Mouse (Mus musculus) embryonic facial prominence, embryonic 14.5 days (tissue): ENCODE data around the gene Myh7b. TPM values are rescaled to one million over a fixed set of nuclear protein-coding genes. Genes with fewer than 3 reads are reported as not detected.
"Not testable (repeated sequence)": the region's sequence is repeated elsewhere in the genome, so short reads cannot be mapped to it uniquely, and the experiment has no call there.

Experiments used
- ATAC-seq: fragments of 200-750 bp; cut with Nextera tagmentation; 2 replicates; pipeline ENCODE4 v1.8.0; 2017; ENCODE audit warnings: low read depth, moderate number of reproducible peaks, moderate TSS enrichment
- DNase-seq: peaks from one replicate; pipeline ENCODE4 v3.0.0-alpha.2; 2015; ENCODE audit warnings: low spot score
- H3K27ac ChIP-seq: fragments of 300-500 bp; sonication (generic); replicated peaks from 2 replicates; pipeline ENCODE4 v1.5.1; 2014; ENCODE audit warnings: low read depth, mild to moderate bottlenecking, low read length, moderate library complexity
- H3K27me3 ChIP-seq: fragments of 300-500 bp; sonication (generic); replicated peaks from 2 replicates; pipeline ENCODE4 v1.6.1; 2014; ENCODE audit warnings: low read length; ENCODE audit not compliant: control insufficient read depth, insufficient read depth
- H3K36me3 ChIP-seq: fragments of 300-500 bp; sonication (generic); 2 replicates; pipeline ENCODE4 v1.6.1; 2014; ENCODE audit warnings: low read length, mixed read lengths; ENCODE audit not compliant: control insufficient read depth, insufficient read depth
- H3K4me1 ChIP-seq: fragments of 300-500 bp; sonication (generic); 2 replicates; pipeline ENCODE4 v1.6.1; 2014; ENCODE audit warnings: antibody characterized with exemption, low read length; ENCODE audit not compliant: control insufficient read depth, insufficient read depth
- H3K4me2 ChIP-seq: fragments of 300-500 bp; sonication (generic); 2 replicates; pipeline ENCODE4 v1.6.1; 2014; ENCODE audit warnings: low read depth, mild to moderate bottlenecking, low read length, moderate library complexity, mixed read lengths
- H3K4me3 ChIP-seq: fragments of 300-500 bp; sonication (generic); 2 replicates; pipeline ENCODE4 v1.5.1; 2014; ENCODE audit warnings: low read depth, mild to moderate bottlenecking, low read length
- H3K9ac ChIP-seq: fragments of 300-500 bp; sonication (generic); 2 replicates; pipeline ENCODE4 v1.6.1; 2014; ENCODE audit warnings: low read depth, mild to moderate bottlenecking, low read length, moderate library complexity, mixed read lengths
- H3K9me3 ChIP-seq: fragments of 300-500 bp; sonication (generic); 2 replicates; pipeline ENCODE4 v1.6.1; 2016; ENCODE audit warnings: low read length; ENCODE audit not compliant: control insufficient read depth
- WGBS: fragments of 180-500 bp; shearing (Covaris S2); extraction: QIAGEN DNeasy Blood & Tissue Kit; methylation state at CpG from one replicate; pipeline ENCODE4 v1.1.7; 2014; 5-methylcytosine and 5-hydroxymethylcytosine counted together
- polyA plus RNA-seq: library from polyadenylated mRNA; unstranded; fragments of >200 nt; fragmentation: Nextera tagmentation; extraction: Ambion mirVana; gene quantifications from 2 replicates; pipeline ENCODE4 v1.2.1, GENCODE M21; 2014

The Myh7b gene
- polyA plus RNA-seq, 1 experiment from 2014 or later, result 4.6 TPM

DNA sequence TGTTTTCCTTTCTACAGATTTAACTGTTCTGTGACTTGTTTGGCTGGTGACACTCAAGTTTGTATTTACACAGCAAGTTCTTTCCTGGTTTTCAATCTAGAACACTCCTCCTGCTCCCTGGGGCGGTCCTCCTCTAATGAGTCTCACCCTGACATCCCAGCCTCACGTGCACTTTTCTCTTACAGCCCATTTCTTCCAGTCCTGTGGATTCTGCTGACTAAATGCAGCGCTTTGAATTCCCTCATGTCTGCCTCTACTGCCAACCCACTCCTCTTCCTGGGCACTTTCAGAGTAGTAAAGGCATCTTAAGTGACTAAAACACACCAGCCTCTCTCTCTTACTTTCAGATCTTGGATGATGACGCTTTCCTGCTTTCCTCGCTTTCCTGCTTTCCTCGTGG lies 19.3 kb upstream of the Myh7b start:
- DNase-seq, result no peak
- Histone ChIP-seq H3K9me3 (no peaks in the 10 kb centered on the region), H3K27ac (peak overlapping the region; percentile 88), H3K4me2 (peak overlapping the region; percentile 79), H3K9ac (peak overlapping the region; percentile 88), H3K4me1 (peaks cover 10% of the 10 kb centered on the region), H3K36me3 (no peaks in the 10 kb centered on the region), H3K27me3 (no peaks in the 10 kb centered on the region), H3K4me3 (peak overlapping the region; percentile 72)
- WGBS, result 3% methylated on average over 6 of the region's 6 CpGs
- no peak for ATAC-seq

DNA sequence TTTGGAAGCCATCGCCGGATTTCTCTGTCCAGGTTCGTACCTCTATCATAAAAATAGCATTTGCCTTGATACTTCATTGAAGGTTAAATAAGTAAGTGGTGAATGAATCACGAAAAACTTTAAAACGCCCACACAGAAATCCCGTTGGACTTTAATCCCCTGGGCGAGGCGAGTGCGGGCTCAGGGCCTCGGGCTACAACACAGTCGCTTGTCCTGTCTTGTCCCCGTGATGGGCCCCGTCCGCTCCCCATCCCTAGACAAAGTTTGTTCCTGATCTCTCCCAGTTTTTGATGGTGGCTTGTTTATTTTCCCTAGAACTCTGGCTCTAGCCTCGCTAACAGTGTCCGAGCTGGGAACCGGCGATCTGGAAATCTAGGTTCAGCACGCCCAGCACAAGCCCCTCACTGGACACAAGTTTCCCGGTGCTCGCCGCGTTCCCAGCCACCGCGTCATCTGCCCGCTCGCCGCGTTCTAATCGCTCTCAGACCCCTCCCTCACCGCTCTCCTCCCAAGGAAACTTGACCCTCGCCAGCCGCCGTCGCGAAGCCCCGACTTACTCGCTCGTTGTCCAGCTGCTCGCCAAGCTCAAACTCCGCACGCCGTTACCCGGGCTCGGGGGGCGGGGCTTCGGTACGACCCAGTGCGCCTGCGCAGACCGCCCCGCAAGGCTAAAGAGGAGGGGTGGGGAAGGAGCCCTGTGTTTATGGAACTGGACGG lies 18.7 kb upstream of the Myh7b start, which contains the start of gene Gss:
TSS of gene Gss (minus strand) at position 674 of the 717 bp plus-strand sequence.
- Histone ChIP-seq H3K4me2 (peak within 1 kb of the TSS; percentile 79), H3K4me1 (peaks cover 10% of the 10 kb centered on the region), H3K4me3 (peak within 1 kb of the TSS; percentile 72), H3K36me3 (no peaks in the 10 kb centered on the region), H3K27me3 (no peaks in the 10 kb centered on the region), H3K9ac (peak within 1 kb of the TSS; percentile 88), H3K27ac (peak within 1 kb of the TSS; percentile 88), H3K9me3 (no peaks in the 10 kb centered on the region)
- ATAC-seq (peak; percentile 95), DNase-seq (peak; percentile 98)
- 0% methylated on average over 38 of the region's 53 CpGs for WGBS

- H3K9ac ChIP-seq, result peak overlapping the region; percentile 88
- WGBS, result 0% methylated on average over 9 of the region's 9 CpGs
- H3K4me2 ChIP-seq, result peak overlapping the region; percentile 79
- no peaks in the 10 kb centered on the region for H3K27me3 ChIP-seq
- DNase-seq (no peak), ATAC-seq (no peak)
- H3K4me1 ChIP-seq, result peaks cover 10% of the 10 kb centered on the region
- H3K36me3 ChIP-seq, result no peaks in the 10 kb centered on the region
- no peak overlapping the region for H3K27ac ChIP-seq
- H3K4me3 ChIP-seq, result peak overlapping the region; percentile 72
- H3K9me3 ChIP-seq, result no peaks in the 10 kb centered on the region
Measured at GRCm38 (mm10) chr2:155592854-155593283, 18.1 kb upstream of the Myh7b start.

DNA sequence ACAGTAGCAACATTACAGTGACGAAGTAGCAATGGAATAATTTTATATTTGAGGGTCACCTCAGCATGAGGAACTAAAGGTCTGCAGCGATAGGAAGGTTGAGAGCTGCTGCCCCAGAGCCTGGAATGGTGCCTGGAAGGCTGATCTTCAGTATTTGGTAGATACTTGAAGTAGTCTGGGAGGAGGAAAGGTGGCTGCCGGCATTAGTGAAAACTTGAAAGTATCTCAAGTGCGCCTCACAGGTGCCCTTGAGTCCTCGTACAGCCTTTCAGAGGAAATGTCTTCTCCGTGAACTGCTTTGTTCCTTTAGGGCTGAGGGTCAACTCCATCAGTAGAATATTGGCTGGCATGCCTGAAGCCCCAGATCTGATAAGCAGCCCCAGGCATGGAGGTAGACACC lies 15.5 kb upstream of the Myh7b start:
- no peaks in the 10 kb centered on the region for H3K36me3 ChIP-seq
- ATAC-seq, result no peak
- DNase-seq, result no peak
- H3K9ac ChIP-seq, result no peak overlapping the region
- no peak overlapping the region for H3K4me2 ChIP-seq
- no peaks in the 10 kb centered on the region for H3K27me3 ChIP-seq
- no peak overlapping the region for H3K4me3 ChIP-seq
- peaks cover 10% of the 10 kb centered on the region for H3K4me1 ChIP-seq
- H3K9me3 ChIP-seq, result no peaks in the 10 kb centered on the region
- 74% methylated on average over 6 of the region's 6 CpGs for WGBS
- no peak overlapping the region for H3K27ac ChIP-seq

DNA sequence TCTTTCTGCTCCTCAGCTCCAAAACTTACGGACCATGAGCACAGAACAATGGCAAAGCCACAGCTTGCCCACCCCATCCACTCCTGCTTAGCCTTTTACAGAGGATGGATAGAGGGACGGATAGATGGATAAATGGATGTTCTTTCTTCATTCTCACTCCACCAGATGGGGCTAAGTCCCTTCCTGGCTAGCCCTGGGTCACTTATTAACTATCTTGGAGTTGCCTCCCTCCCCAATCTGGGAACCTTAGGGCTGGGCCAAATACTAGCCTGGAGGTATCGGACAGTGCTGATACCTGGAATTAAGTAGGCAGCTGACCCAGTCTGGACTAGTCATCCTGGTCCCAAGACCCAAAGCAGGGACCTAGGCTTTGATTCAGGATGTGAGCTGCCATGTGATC lies 7.3 kb upstream of the Myh7b start:
- no peak overlapping the region for H3K4me2 ChIP-seq
- H3K9me3 ChIP-seq, result no peaks in the 10 kb centered on the region
- H3K4me1 ChIP-seq, result no peaks in the 10 kb centered on the region
- ATAC-seq (no peak), DNase-seq (no peak)
- H3K9ac ChIP-seq, result no peak overlapping the region
- H3K36me3 ChIP-seq, result no peaks in the 10 kb centered on the region
- 63% methylated on average over 3 of the region's 3 CpGs for WGBS
- H3K27me3 ChIP-seq, result no peaks in the 10 kb centered on the region
- H3K4me3 ChIP-seq, result no peak overlapping the region
- H3K27ac ChIP-seq, result no peak overlapping the region

DNA sequence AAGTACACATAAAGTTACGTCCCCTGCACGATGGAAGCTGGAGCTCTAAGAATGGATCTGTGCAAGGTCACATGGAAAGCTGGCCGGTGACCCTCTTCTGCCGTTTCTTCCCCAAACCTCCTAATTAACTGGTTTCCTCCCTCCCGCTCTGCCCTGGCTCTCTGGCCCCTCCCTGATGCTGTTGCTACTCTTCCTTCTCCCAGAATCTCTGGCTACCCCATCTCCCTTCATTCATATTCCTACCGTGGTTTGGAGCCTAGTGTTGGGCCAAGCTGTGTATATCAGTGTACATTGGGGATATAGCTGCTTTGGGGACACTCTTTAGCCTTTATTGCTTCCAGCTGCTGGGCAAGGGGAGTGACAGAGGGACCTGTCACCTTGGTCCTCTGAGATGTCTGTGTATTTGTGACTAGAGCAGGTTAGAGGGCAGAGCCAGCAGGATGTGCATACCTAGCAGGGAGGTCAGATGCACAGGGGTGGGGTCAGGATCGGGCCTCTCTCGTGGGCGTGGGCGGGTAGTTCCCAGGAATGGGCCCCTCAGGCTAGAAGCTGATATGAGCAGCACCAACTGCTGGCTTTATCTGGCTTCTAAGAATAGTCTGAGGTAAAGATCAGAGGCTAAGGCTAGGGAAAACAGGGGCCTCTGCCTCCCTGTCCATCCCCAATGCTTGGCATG lies 6.3 kb upstream of the Myh7b start:
- 22% methylated on average over 8 of the region's 10 CpGs for WGBS
- ATAC-seq, result no peak
- Histone ChIP-seq H3K27ac (no peak overlapping the region), H3K36me3 (no peaks in the 10 kb centered on the region), H3K4me3 (no peak overlapping the region), H3K27me3 (no peaks in the 10 kb centered on the region), H3K9ac (no peak overlapping the region), H3K4me1 (no peaks in the 10 kb centered on the region), H3K9me3 (no peaks in the 10 kb centered on the region), H3K4me2 (no peak overlapping the region)
- no peak for DNase-seq

DNA sequence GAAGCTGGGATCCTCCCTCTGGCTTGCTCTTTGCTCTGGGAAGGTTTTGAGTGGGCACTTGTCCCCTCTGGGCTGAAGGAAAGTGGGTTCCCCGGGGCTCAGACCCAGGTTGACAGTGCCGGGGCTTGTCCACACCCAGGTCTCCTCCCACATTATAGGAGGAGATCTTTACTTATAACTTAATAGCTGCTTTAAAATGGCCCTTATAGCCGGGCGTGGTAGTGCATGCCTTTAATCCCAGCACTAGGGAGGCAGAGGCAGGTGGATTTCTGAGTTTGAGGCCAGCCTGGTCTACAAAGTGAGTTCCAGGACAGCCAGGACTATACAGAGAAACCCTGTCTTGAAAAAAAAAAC lies 5.8 kb upstream of the Myh7b start:
- not testable (repeated sequence) for H3K4me2 ChIP-seq, H3K27me3 ChIP-seq, H3K27ac ChIP-seq, H3K4me1 ChIP-seq, H3K4me3 ChIP-seq, DNase-seq, H3K36me3 ChIP-seq, H3K9ac ChIP-seq, ATAC-seq, H3K9me3 ChIP-seq
- WGBS, result 71% methylated on average over 4 of the region's 4 CpGs

- Histone ChIP-seq H3K27ac (no peak overlapping the region), H3K4me2 (no peak overlapping the region), H3K27me3 (no peaks in the 10 kb centered on the region), H3K4me3 (no peak overlapping the region), H3K9ac (no peak overlapping the region), H3K4me1 (no peaks in the 10 kb centered on the region), H3K9me3 (no peaks in the 10 kb centered on the region), H3K36me3 (no peaks in the 10 kb centered on the region)
- peak; percentile 90 for ATAC-seq
- 78% methylated on average over 4 of the region's 4 CpGs for WGBS
- peak; percentile 61 for DNase-seq
Measured at GRCm38 (mm10) chr2:155606360-155606759, 4.7 kb upstream of the Myh7b start.
